Mouse (Mus musculus) embryonic facial prominence, embryonic 10.5 days (tissue): Measurements from ENCODE around the gene Cfd. TPM values are rescaled to one million over a fixed set of nuclear protein-coding genes. Genes with fewer than 3 reads are reported as not detected.

Experiments used
- DNase-seq: peaks from one replicate; pipeline ENCODE4 v3.0.0-alpha.2; 2017; ENCODE audit warnings: low spot score
- H3K27ac ChIP-seq: fragments of 300-500 bp; sonication (generic); replicated peaks from 2 replicates; pipeline ENCODE4 v1.5.1; 2016; ENCODE audit warnings: mild to moderate bottlenecking
- H3K27me3 ChIP-seq: fragments of 300-500 bp; sonication (generic); replicated peaks from 2 replicates; pipeline ENCODE4 v1.6.1; 2016; ENCODE audit warnings: low read depth, mild to moderate bottlenecking; ENCODE audit not compliant: poor library complexity, severe bottlenecking
- H3K36me3 ChIP-seq: fragments of 300-500 bp; sonication (generic); replicated peaks from 2 replicates; pipeline ENCODE4 v1.6.1; 2016; ENCODE audit warnings: mild to moderate bottlenecking, moderate library complexity
- H3K4me1 ChIP-seq: fragments of 300-500 bp; sonication (generic); 2 replicates; pipeline ENCODE4 v1.6.1; 2016
- H3K4me3 ChIP-seq: fragments of 300-500 bp; sonication (generic); 2 replicates; pipeline ENCODE4 v1.5.1; 2016; ENCODE audit warnings: mild to moderate bottlenecking, moderate library complexity
- H3K9me3 ChIP-seq: fragments of 300-500 bp; sonication (generic); 2 replicates; pipeline ENCODE4 v1.6.1; 2016; ENCODE audit warnings: mild to moderate bottlenecking
- WGBS: fragments of 180-500 bp; shearing (Covaris S2); methylation state at CpG from one replicate; pipeline ENCODE4 v1.1.7; 2016; 5-methylcytosine and 5-hydroxymethylcytosine counted together
- polyA plus RNA-seq: library from polyadenylated mRNA; unstranded; fragments of >200 nt; fragmentation: Nextera tagmentation; extraction: Ambion mirVana; gene quantifications from 2 replicates; pipeline ENCODE4 v1.2.1, GENCODE M21; 2016

Cfd gene
- polyA plus RNA-seq, 1 experiment from 2014 or later, result not detected

DNA sequence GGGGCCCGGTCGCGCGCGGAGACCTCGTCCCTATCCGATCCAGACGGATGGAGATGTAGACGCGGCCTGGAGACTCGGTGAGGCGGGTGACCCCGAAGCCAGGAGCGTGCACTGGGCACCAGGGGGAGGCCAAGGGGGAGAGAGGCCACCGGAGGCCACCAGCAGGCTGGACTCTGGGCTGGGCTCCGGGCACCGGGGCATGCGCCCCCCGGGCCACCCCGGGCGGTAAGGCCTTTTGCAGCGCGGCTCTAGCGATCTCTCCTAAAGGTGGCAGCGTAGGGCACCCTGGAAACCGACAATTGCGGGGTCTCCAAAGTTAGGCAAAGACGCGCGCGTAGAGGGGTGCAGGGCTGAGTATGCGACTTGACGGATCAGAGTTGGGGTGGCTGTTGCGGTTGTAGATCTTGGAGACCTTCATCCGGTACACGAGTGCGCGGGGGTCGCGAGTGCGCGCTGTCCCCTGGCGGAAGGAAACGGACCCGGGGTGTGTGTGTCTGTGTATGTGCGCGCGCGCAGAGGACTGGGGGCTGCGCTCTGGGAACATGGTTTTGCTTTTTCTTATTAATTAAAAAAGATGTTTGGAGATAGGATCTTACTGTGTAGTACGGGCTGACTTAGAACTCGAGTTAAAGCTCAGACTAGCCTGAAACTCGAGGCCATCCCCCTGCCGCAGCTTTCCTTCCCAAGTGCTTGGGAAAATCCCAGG lies 36.8 kb downstream of the Cfd start:
- peak overlapping the region; percentile 79 for H3K4me3 ChIP-seq
- peaks cover 18% of the 10 kb centered on the region for H3K27me3 ChIP-seq
- WGBS, result under 1% methylated on average over 54 of the region's 54 CpGs
- H3K36me3 ChIP-seq, result peaks cover 29% of the 10 kb centered on the region
- H3K27ac ChIP-seq, result peak overlapping the region; percentile 94
- 0 out of 2 replicates have a peak, but pooled peaks cover 1% of the 10 kb centered on the region for H3K9me3 ChIP-seq
- DNase-seq, result peak; percentile 85
- peaks cover 73% of the 10 kb centered on the region for H3K4me1 ChIP-seq

GRCm38 (mm10) chr10:79928030-79928694 lies 37.5 kb downstream of the Cfd start:
- Histone ChIP-seq H3K4me1 (peaks cover 79% of the 10 kb centered on the region), H3K36me3 (peaks cover 36% of the 10 kb centered on the region), H3K9me3 (no peaks in the 10 kb centered on the region), H3K4me3 (peak overlapping the region; percentile 79), H3K27ac (peak overlapping the region; percentile 94), H3K27me3 (peaks cover 11% of the 10 kb centered on the region)
- WGBS, result under 1% methylated on average over 29 of the region's 29 CpGs
- peak; percentile 69 for DNase-seq

DNA sequence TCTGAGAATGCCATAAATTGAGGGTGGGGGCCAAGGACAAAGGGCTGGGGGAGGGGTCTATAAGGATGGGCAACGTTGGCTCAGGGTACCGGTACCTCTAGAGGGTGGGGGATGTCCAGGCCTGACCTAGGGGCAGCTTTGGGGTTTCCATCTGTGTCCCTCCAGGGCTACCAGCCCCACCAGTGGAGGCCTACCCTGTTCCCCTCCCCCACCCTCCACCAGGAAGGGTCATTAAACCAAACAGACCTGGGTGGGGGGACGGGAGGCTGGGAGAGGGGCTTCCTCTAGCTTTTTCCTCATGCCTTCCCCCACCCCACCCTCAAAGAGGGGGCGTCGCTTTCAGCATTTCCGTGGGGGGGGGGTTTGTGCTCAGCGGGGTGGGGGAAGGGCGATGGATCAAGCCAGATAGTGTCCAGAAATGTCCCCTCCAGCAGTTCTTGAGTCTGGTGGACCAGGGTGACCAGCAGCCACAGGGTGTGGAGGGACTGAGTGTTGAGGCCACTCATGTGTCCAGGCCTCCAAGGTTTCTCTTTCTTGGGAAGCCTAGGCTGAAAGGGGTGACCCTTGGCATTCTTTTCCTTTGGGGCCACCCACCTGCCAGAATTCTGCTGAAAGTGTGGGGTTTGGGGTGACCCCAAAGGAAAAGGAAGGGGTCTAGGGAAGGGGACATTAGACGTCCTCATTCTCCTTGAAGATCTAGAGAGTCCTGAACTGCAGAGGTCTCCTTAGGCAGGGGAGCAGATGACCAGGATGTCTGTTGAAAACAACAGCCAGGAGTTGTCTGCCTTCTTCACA lies 38.5 kb downstream of the Cfd start:
- Histone ChIP-seq H3K27ac (peak overlapping the region; percentile 94), H3K4me1 (peaks cover 82% of the 10 kb centered on the region), H3K27me3 (peaks cover 1% of the 10 kb centered on the region), H3K36me3 (peaks cover 45% of the 10 kb centered on the region), H3K4me3 (peak overlapping the region; percentile 79), H3K9me3 (no peaks in the 10 kb centered on the region)
- WGBS, result 16% methylated on average over 9 of the region's 9 CpGs
- DNase-seq, result peak; percentile 57

- Histone ChIP-seq H3K9me3 (no peaks in the 10 kb centered on the region), H3K4me3 (peak overlapping the region; percentile 79), H3K27ac (peak overlapping the region; percentile 94), H3K27me3 (no peaks in the 10 kb centered on the region), H3K4me1 (peaks cover 88% of the 10 kb centered on the region), H3K36me3 (peaks cover 56% of the 10 kb centered on the region)
- DNase-seq, result no peak
- WGBS, result 90% methylated on average over 18 of the region's 18 CpGs
These were observed 39.5 kb downstream of the Cfd start for GRCm38 (mm10) chr10:79929967-79930825.

GRCm38 (mm10) chr10:79930826-79931186 lies 40.2 kb downstream of the Cfd start:
- Histone ChIP-seq H3K27me3 (no peaks in the 10 kb centered on the region), H3K4me3 (peak overlapping the region; percentile 42; the same call in 1 of the 2 replicates), H3K27ac (0 out of 2 replicates have a peak overlapping the region, but pooled peaks have one; percentile 24), H3K4me1 (peaks cover 84% of the 10 kb centered on the region), H3K36me3 (peaks cover 62% of the 10 kb centered on the region), H3K9me3 (no peaks in the 10 kb centered on the region)
- no peak for DNase-seq
- WGBS, result 90% methylated on average over 16 of the region's 16 CpGs

GRCm38 (mm10) chr10:79931797-79932196 lies 41.1 kb downstream of the Cfd start:
- H3K27ac ChIP-seq, result peak overlapping the region; percentile 79
- DNase-seq, result no peak
- H3K27me3 ChIP-seq, result no peaks in the 10 kb centered on the region
- no peaks in the 10 kb centered on the region for H3K9me3 ChIP-seq
- H3K4me3 ChIP-seq, result peak overlapping the region; percentile 42; the same call in 1 of the 2 replicates
- peaks cover 82% of the 10 kb centered on the region for H3K4me1 ChIP-seq
- H3K36me3 ChIP-seq, result peaks cover 72% of the 10 kb centered on the region
- 85% methylated on average over 9 of the region's 9 CpGs for WGBS

DNA sequence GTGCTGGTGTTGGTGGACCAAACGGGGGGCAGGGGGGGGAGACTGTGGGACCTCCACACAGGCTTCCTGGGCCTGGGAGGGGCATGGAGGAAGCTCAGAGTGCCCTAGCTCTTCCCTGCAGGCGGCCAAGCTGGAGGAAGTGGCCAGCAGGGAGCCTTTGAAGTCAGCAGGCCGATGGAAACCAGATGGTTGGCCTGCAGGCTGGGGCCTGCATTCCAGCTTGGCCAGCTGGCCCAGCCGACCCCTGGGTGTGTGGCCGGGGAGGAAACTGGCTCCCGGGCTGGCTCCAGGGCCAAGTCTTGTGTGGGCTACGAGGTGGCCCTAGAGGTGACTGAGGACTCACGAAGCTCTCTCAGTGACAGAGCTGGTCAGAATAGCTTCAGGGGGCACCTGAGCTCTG lies 42.1 kb downstream of the Cfd start:
- peaks cover 81% of the 10 kb centered on the region for H3K36me3 ChIP-seq
- WGBS, result 15% methylated on average over 8 of the region's 8 CpGs
- H3K4me1 ChIP-seq, result peaks cover 91% of the 10 kb centered on the region
- H3K9me3 ChIP-seq, result no peaks in the 10 kb centered on the region
- H3K4me3 ChIP-seq, result peak overlapping the region; percentile 42
- peak; percentile 88 for DNase-seq
- H3K27ac ChIP-seq, result peak overlapping the region; percentile 79
- no peaks in the 10 kb centered on the region for H3K27me3 ChIP-seq

DNA sequence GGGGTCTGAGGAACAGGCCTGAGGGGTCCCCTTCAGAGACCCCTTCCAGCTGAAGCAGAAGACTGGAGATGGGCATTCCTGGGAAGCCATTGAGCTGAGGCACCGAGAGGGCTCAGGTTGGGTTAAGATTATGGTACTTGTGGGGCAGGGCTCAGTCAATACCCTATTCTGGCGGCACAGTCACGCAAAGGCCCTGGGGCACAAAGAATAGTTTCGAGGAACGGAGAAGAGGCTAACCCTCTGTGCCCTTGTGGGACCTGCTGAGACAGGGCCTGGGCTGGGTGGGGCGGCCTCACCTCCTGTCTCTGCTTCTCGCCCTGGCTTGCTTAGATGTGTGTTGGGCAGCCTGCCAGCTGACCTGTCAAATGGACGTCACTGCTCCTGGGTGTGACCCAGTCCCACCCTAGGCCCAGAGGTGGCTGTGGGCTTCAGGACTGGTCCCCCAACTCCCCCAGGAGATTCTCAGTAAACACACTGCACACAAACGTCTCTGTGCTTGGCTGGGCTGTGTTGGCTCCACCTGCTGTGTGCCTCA lies 42.6 kb downstream of the Cfd start:
- no peak for DNase-seq

GRCm38 (mm10) chr10:79933861-79934260 lies 43.2 kb downstream of the Cfd start:
- Histone ChIP-seq H3K36me3 (peaks cover 92% of the 10 kb centered on the region), H3K27ac (peak overlapping the region; percentile 79), H3K4me3 (peak overlapping the region; percentile 42), H3K9me3 (no peaks in the 10 kb centered on the region), H3K27me3 (no peaks in the 10 kb centered on the region), H3K4me1 (peaks cover 92% of the 10 kb centered on the region)
- DNase-seq, result no peak
- WGBS, result 47% methylated on average over 6 of the region's 6 CpGs

More for the DNA sequence above, 42.6 kb downstream of the Cfd start:
- peaks cover 92% of the 10 kb centered on the region for H3K4me1 ChIP-seq
- H3K4me3 ChIP-seq, result peak overlapping the region; percentile 42
- no peaks in the 10 kb centered on the region for H3K27me3 ChIP-seq
- peaks cover 86% of the 10 kb centered on the region for H3K36me3 ChIP-seq
- 60% methylated on average over 9 of the region's 9 CpGs for WGBS
- H3K9me3 ChIP-seq, result no peaks in the 10 kb centered on the region
- H3K27ac ChIP-seq, result peak overlapping the region; percentile 79

GRCm38 (mm10) chr10:79934272-79934721 lies 43.6 kb downstream of the Cfd start:
- DNase-seq, result no peak
- H3K4me1 ChIP-seq, result peaks cover 92% of the 10 kb centered on the region
- WGBS, result 74% methylated on average over 13 of the region's 13 CpGs
- peaks cover 96% of the 10 kb centered on the region for H3K36me3 ChIP-seq
- H3K4me3 ChIP-seq, result peak overlapping the region; percentile 42
- H3K9me3 ChIP-seq, result no peaks in the 10 kb centered on the region
- peak overlapping the region; percentile 79 for H3K27ac ChIP-seq
- H3K27me3 ChIP-seq, result no peaks in the 10 kb centered on the region

- H3K27me3 ChIP-seq, result no peaks in the 10 kb centered on the region
These were observed 44.3 kb downstream of the Cfd start for GRCm38 (mm10) chr10:79934794-79935569.

More at GRCm38 (mm10) chr10:79934794-79935569, 44.3 kb downstream of the Cfd start:
- H3K9me3 ChIP-seq, result no peaks in the 10 kb centered on the region
- DNase-seq, result no peak
- H3K4me1 ChIP-seq, result peaks cover 92% of the 10 kb centered on the region
- H3K4me3 ChIP-seq, result 0 out of 2 replicates have a peak overlapping the region, but pooled peaks have one; percentile 8
- WGBS, result 91% methylated on average over 16 of the region's 16 CpGs
- H3K36me3 ChIP-seq, result peaks cover 99% of the 10 kb centered on the region
- 0 out of 2 replicates have a peak overlapping the region, but pooled peaks have one; percentile 79 for H3K27ac ChIP-seq
